Mouse (Mus musculus): ENCODE results near the gene Telo2. TPM values are rescaled to one million over a fixed set of nuclear protein-coding genes. Genes with fewer than 3 reads are reported as not detected.

The Telo2 gene
- polyA plus RNA-seq, 1 experiment from 2014 or later: 45.3 TPM

- ATAC-seq (replicated peaks; ENCODE audit: low FRiP score): no peak
- Histone ChIP-seq H3K9ac (no peak overlapping the region), H3K4me3 (replicated peaks) (no peak overlapping the region), H3K27ac (no peak overlapping the region), H3K36me3 (peaks cover 74% of the 10 kb centered on the region), H3K4me1 (no peaks in the 10 kb centered on the region), H3K9me3 (replicated peaks) (no peaks in the 10 kb centered on the region), H3K4me2 (no peak overlapping the region), H3K27me3 (no peaks in the 10 kb centered on the region)
- 91% methylated on average over 2 of the region's 2 CpGs for WGBS
Observed at GRCm38 (mm10) chr17:25096221-25096620, 19.5 kb downstream of the Telo2 start.

GRCm38 (mm10) chr17:25090450-25090849 lies 25.3 kb downstream of the Telo2 start:
- H3K27me3 ChIP-seq: no peaks in the 10 kb centered on the region
- ATAC-seq (replicated peaks; ENCODE audit: low FRiP score): no peak
- H3K4me3 ChIP-seq (replicated peaks): no peak overlapping the region
- H3K4me2 ChIP-seq: no peak overlapping the region
- no peaks in the 10 kb centered on the region for H3K4me1 ChIP-seq
- no peak overlapping the region for H3K9ac ChIP-seq
- peaks cover 64% of the 10 kb centered on the region for H3K36me3 ChIP-seq
- no peaks in the 10 kb centered on the region for H3K9me3 ChIP-seq (replicated peaks)
- no peak overlapping the region for H3K27ac ChIP-seq
- 90% methylated on average over 10 of the region's 10 CpGs for WGBS

- no peak overlapping the region for H3K27ac ChIP-seq
Observed at GRCm38 (mm10) chr17:25089158-25089557, 26.6 kb downstream of the Telo2 start.

GRCm38 (mm10) chr17:25086724-25087123 lies 29.0 kb downstream of the Telo2 start:
- H3K4me1 ChIP-seq: peaks cover 33% of the 10 kb centered on the region

More at GRCm38 (mm10) chr17:25089158-25089557, 26.6 kb downstream of the Telo2 start:
- peak; percentile 79 for ATAC-seq (replicated peaks; ENCODE audit: low FRiP score)
- H3K27me3 ChIP-seq: no peaks in the 10 kb centered on the region
- no peak overlapping the region for H3K4me3 ChIP-seq (replicated peaks)
- 89% methylated on average over 10 of the region's 10 CpGs for WGBS
- H3K4me1 ChIP-seq: peaks cover 10% of the 10 kb centered on the region
- no peak overlapping the region for H3K4me2 ChIP-seq
- no peak overlapping the region for H3K9ac ChIP-seq
- no peaks in the 10 kb centered on the region for H3K9me3 ChIP-seq (replicated peaks)
- peaks cover 53% of the 10 kb centered on the region for H3K36me3 ChIP-seq

GRCm38 (mm10) chr17:25084835-25085385 lies 30.9 kb downstream of the Telo2 start:
- no peak overlapping the region for H3K9ac ChIP-seq
- no peaks in the 10 kb centered on the region for H3K27me3 ChIP-seq
- H3K4me1 ChIP-seq: peaks cover 50% of the 10 kb centered on the region
- peaks cover 18% of the 10 kb centered on the region for H3K36me3 ChIP-seq
- H3K9me3 ChIP-seq (replicated peaks): no peaks in the 10 kb centered on the region
- WGBS: 57% methylated on average over 13 of the region's 13 CpGs
- peak overlapping the region; percentile 95; the same call in 1 of the 2 replicates for H3K27ac ChIP-seq
- no peak overlapping the region for H3K4me2 ChIP-seq
- no peak overlapping the region for H3K4me3 ChIP-seq (replicated peaks)
- ATAC-seq (replicated peaks; ENCODE audit: low FRiP score): no peak

More at GRCm38 (mm10) chr17:25086724-25087123, 29.0 kb downstream of the Telo2 start:
- no peak overlapping the region for H3K27ac ChIP-seq
- no peak overlapping the region for H3K9ac ChIP-seq
- H3K36me3 ChIP-seq: peaks cover 32% of the 10 kb centered on the region
- H3K27me3 ChIP-seq: no peaks in the 10 kb centered on the region
- no peaks in the 10 kb centered on the region for H3K9me3 ChIP-seq (replicated peaks)
- ATAC-seq (replicated peaks; ENCODE audit: low FRiP score): no peak
- no peak overlapping the region for H3K4me2 ChIP-seq
- H3K4me3 ChIP-seq (replicated peaks): no peak overlapping the region
- WGBS: 93% methylated on average over 7 of the region's 7 CpGs

- peak; percentile 85 for ATAC-seq (replicated peaks; ENCODE audit: low FRiP score)
- no peak within 1 kb of the TSS for H3K9ac ChIP-seq
Observed at GRCm38 (mm10) chr17:25083444-25083931, 32.3 kb downstream of the Telo2 start, which contains the start of gene Tmem204. TSS of gene Tmem204 (minus strand) at chr17:25083591.

GRCm38 (mm10) chr17:25082887-25083286 lies 32.9 kb downstream of the Telo2 start:
- no peak for ATAC-seq (replicated peaks; ENCODE audit: low FRiP score)
- 36% methylated on average over 3 of the region's 3 CpGs for WGBS
- no peaks in the 10 kb centered on the region for H3K9me3 ChIP-seq (replicated peaks)
- H3K4me3 ChIP-seq (replicated peaks): 0 out of 2 replicates have a peak overlapping the region, but pooled peaks have one; percentile 4
- no peaks in the 10 kb centered on the region for H3K27me3 ChIP-seq
- peak overlapping the region; percentile 26; the same call in 1 of the 2 replicates for H3K4me2 ChIP-seq
- peak overlapping the region; percentile 95 for H3K27ac ChIP-seq
- no peak overlapping the region for H3K9ac ChIP-seq
- H3K4me1 ChIP-seq: peaks cover 62% of the 10 kb centered on the region
- H3K36me3 ChIP-seq: peaks cover 3% of the 10 kb centered on the region

More at GRCm38 (mm10) chr17:25083444-25083931, 32.3 kb downstream of the Telo2 start, which contains the start of gene Tmem204:
- Histone ChIP-seq H3K4me2 (peak within 1 kb of the TSS; percentile 26; the same call in 1 of the 2 replicates), H3K27me3 (no peaks in the 10 kb centered on the region), H3K36me3 (peaks cover 7% of the 10 kb centered on the region), H3K27ac (peak within 1 kb of the TSS; percentile 95), H3K4me1 (peaks cover 58% of the 10 kb centered on the region), H3K4me3 (replicated peaks) (0 out of 2 replicates have a peak within 1 kb of the TSS, but pooled peaks have one; percentile 4), H3K9me3 (replicated peaks) (no peaks in the 10 kb centered on the region)
- 18% methylated on average over 7 of the region's 7 CpGs for WGBS

GRCm38 (mm10) chr17:25082081-25082847 lies 33.5 kb downstream of the Telo2 start:
- H3K27me3 ChIP-seq: no peaks in the 10 kb centered on the region
- peaks cover 67% of the 10 kb centered on the region for H3K4me1 ChIP-seq
- H3K9ac ChIP-seq: no peak overlapping the region
- ATAC-seq (replicated peaks; ENCODE audit: low FRiP score): peak; percentile 43
- 47% methylated on average over 14 of the region's 14 CpGs for WGBS
- peak overlapping the region; percentile 95 for H3K27ac ChIP-seq
- peaks cover 2% of the 10 kb centered on the region; the same call in 1 of the 2 replicates for H3K36me3 ChIP-seq
- H3K4me2 ChIP-seq: peak overlapping the region; percentile 26; the same call in 1 of the 2 replicates
- no peak overlapping the region for H3K4me3 ChIP-seq (replicated peaks)
- H3K9me3 ChIP-seq (replicated peaks): no peaks in the 10 kb centered on the region

- H3K4me2 ChIP-seq: peak overlapping the region; percentile 42
- H3K9me3 ChIP-seq (replicated peaks): no peaks in the 10 kb centered on the region
- H3K27me3 ChIP-seq: no peaks in the 10 kb centered on the region
- peak overlapping the region; percentile 43 for H3K4me3 ChIP-seq (replicated peaks)
- H3K4me1 ChIP-seq: peaks cover 73% of the 10 kb centered on the region
- peak overlapping the region; percentile 34; the same call in 1 of the 2 replicates for H3K9ac ChIP-seq
- no peak for ATAC-seq (replicated peaks; ENCODE audit: low FRiP score)
- 69% methylated on average over 11 of the region's 11 CpGs for WGBS
- H3K36me3 ChIP-seq: peaks cover 14% of the 10 kb centered on the region; the same call in 1 of the 2 replicates
- peak overlapping the region; percentile 95 for H3K27ac ChIP-seq
Observed at GRCm38 (mm10) chr17:25080960-25081381, 34.8 kb downstream of the Telo2 start.

- Histone ChIP-seq H3K4me1 (peaks cover 73% of the 10 kb centered on the region), H3K4me2 (peak overlapping the region; percentile 42), H3K4me3 (replicated peaks) (peak overlapping the region; percentile 43), H3K9ac (peak overlapping the region; percentile 34), H3K9me3 (replicated peaks) (no peaks in the 10 kb centered on the region), H3K27me3 (no peaks in the 10 kb centered on the region), H3K27ac (peak overlapping the region; percentile 95), H3K36me3 (peaks cover 14% of the 10 kb centered on the region; the same call in 1 of the 2 replicates)
- 83% methylated on average over 13 of the region's 13 CpGs for WGBS
- ATAC-seq (replicated peaks; ENCODE audit: low FRiP score): no peak
Observed at GRCm38 (mm10) chr17:25080210-25080609, 35.6 kb downstream of the Telo2 start.

GRCm38 (mm10) chr17:25077771-25078372 lies 37.9 kb downstream of the Telo2 start:
- Histone ChIP-seq H3K9ac (0 out of 2 replicates have a peak overlapping the region, but pooled peaks have one; percentile 4), H3K27ac (peak overlapping the region; percentile 95), H3K27me3 (no peaks in the 10 kb centered on the region), H3K4me3 (replicated peaks) (peak overlapping the region; percentile 43), H3K4me1 (peaks cover 52% of the 10 kb centered on the region), H3K36me3 (peaks cover 23% of the 10 kb centered on the region; the same call in 1 of the 2 replicates), H3K9me3 (replicated peaks) (no peaks in the 10 kb centered on the region), H3K4me2 (peak overlapping the region; percentile 42)
- WGBS: 71% methylated on average over 13 of the region's 13 CpGs
- ATAC-seq (replicated peaks; ENCODE audit: low FRiP score): no peak

All from kidney, embryonic 15.5 days (tissue).